Mouse (Mus musculus): ENCODE data around the gene Arhgef12.
A peak's percentile ranks its signal among the peaks of the same experiment; 100 is the strongest.

Gene Arhgef12

GRCm38 (mm10) chr9:43003017-43003416 lies 104.0 kb downstream of the Arhgef12 start:
- DNase-seq (ENCODE audit: low read depth, low spot score), result no peak

- DNase-seq (ENCODE audit: low read depth, low spot score), result no peak
Observed at GRCm38 (mm10) chr9:43000595-43001250, 106.3 kb downstream of the Arhgef12 start.

GRCm38 (mm10) chr9:43000070-43000469 lies 107.0 kb downstream of the Arhgef12 start:
- peak; percentile 61 for DNase-seq (ENCODE audit: low read depth, low spot score)

DNA sequence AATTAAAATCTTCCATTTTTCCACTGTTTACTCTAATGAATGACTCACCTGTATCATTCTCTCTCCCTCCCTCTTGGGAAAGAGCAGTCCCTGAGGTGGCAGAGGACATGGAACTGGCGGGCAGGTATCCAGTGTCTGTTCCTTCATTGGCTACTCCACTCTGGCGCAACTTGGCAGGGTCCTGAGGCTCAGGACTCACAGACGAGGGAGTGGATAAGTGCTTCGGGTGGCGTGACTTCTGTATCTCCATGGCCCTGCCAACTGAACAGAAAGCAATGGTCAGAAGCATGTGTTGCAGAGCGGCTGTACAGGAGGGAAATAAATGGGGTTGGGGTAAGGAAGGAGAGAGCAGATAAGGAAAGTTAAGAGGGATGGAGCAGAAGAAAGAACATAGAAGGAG lies 109.5 kb downstream of the Arhgef12 start:
- no peak for DNase-seq (ENCODE audit: low read depth, low spot score)

DNA sequence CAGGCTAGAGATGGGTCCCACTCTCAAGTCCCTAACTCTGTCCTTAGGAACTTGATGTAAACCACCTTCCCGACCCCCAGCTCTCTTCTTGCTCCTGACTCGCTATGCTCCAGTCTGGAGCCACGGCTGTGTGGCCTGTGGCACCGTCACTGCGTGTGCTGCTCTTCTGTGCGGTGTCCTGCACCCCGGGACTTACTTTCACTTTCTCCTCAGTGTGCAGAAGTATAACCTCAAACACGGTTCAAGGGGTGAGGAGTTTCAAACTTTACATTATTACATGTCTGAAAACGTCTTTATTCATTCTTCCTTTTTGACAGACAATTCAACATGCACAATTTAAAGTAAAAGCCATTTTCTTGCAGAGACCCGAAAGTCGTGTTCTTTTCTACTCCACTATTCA lies 111.7 kb downstream of the Arhgef12 start:
- no peak for DNase-seq (ENCODE audit: low read depth, low spot score)

DNA sequence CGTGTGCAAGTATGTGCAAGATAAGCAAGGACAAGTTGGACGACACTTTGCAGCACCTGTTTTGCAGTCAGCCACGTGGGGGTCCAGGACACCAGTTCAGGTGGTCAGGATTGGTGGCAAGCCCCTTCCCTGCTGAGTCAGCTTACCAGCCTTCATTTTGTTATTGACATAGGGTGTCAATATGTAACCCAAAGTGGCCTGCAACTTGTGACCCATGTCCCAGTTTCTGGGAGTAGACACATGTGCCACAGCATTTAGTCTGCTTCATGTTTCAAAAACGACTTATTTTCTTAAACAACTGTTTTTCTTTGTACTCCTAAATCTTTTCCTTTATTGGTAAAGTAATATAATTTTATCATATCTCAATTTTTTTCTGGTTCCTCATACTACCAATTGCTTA lies 112.3 kb downstream of the Arhgef12 start:
- no peak for DNase-seq (ENCODE audit: low read depth, low spot score)

DNA sequence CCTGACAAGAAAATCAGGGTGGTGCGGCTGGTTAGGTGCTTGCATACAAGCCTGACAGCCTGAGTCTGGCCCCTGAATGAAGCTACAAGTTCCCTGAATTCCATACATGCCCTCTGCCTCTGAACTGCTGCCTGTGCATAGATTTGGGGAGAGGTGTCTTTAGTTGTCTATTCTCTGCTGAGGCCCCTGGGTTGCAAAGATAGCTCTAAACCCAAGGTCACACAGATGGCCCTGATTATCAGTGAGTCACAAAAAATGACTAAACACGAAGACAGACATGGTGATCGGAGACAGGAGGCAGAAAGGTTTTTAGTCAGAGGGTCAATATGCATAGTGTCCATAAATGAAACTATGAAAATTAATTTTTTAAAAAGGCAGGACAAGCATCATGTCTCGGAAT lies 113.4 kb downstream of the Arhgef12 start:
- DNase-seq (ENCODE audit: low read depth, low spot score), result no peak

GRCm38 (mm10) chr9:42987988-42988387 lies 119.1 kb downstream of the Arhgef12 start:
- DNase-seq (ENCODE audit: low read depth, low spot score), result peak; percentile 62

DNA sequence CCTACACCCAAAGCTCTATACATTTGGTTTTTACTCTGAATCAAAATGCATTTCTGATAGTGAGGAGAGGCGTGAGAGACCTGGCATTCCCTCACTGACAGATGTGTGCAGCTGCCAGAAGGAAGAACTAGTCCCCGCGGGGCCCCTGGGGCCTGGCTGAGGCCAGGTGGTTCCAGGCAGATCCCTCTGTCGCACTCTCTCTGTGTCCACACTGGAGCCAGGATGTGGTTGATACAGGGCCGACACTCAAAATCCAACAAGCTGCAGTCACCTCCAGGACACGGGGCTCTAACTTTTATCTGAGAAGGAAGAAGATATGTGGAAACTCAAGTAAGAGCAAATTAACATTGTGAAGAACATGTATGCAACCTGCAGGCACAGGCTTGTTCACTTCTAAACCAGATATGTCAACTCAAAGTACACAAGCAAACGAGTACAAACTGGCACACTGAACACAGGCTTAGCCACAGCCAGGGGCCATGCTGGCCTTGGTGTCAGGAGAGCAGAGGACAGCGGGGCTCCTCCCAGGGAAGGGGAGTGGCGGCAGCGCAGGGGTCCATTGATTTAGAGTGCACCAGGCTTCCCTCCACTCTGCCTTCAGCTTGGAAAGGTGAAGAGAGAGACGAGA lies 138.0 kb downstream of the Arhgef12 start:
- DNase-seq (ENCODE audit: low read depth, low spot score), result no peak

GRCm38 (mm10) chr9:42967731-42968130 lies 139.3 kb downstream of the Arhgef12 start:
- no peak for DNase-seq (ENCODE audit: low read depth, low spot score)

- peak; percentile 41 for DNase-seq (ENCODE audit: low read depth, low spot score)
Observed at GRCm38 (mm10) chr9:42964809-42965208, 142.2 kb downstream of the Arhgef12 start.

- peak; percentile 51 for DNase-seq (ENCODE audit: low read depth, low spot score)
Observed at GRCm38 (mm10) chr9:42964366-42964765, 142.7 kb downstream of the Arhgef12 start.

DNA sequence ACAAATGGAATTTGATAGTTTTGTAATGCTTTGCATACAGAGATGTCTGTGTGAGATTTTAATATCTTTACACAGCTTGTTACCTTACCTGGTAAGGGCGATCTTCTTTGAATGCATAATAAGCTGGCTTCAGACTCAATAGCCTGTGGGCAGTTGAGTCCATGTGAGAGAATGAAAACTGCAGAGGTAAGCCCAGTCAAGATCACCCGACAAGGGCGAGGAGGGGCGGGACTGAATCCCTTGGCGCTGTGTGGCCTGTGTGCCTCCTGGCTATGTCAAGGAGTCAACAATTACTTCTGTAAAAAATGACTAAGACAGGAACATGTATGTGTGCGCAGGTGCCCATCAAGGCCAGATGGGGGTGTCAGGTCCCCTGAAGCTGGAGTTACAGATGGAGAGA lies 144.5 kb downstream of the Arhgef12 start:
- no peak for DNase-seq (ENCODE audit: low read depth, low spot score)

DNA sequence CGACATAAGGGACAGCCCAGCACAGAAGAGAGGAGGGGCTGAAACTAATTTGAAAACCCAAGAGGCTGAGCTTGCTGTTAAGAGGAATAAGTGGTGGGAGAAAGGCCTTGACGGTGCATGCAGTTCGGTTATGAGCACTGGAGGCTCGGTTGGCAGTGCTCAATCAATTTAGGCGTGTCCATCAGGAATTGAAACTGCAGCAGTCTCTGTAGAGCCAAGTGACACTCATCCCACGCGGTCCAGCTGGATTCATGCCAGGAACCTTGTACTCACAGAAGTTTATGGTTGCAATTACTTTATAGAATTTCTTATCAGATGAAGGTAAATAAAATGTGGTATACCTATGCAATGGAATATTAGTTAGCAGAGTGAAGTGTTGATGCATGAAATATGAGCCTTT lies 148.6 kb downstream of the Arhgef12 start:
- DNase-seq (ENCODE audit: low read depth, low spot score), result no peak

DNA sequence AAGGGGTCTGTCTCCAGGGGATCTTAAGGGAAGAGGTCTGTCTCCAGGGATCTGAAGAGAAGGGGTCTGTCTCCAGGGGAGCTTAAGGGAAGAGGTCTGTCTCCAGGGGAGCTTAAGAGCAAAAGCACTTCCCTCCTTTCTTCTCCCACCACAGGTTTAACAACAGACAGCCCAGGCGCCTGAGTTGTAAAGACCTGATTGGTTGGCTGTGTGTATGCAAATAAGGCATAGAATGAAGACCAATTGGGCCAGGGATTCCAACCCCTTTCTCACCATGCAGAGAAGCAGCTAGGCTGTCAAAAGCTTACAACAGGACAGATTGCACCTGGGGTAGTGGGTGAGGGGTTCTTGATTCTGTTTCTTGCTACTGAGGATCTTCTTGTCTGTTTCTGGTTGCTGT lies 158.7 kb downstream of the Arhgef12 start:
- DNase-seq (ENCODE audit: low read depth, low spot score), result no peak

- DNase-seq (ENCODE audit: low read depth, low spot score), result no peak
Observed at GRCm38 (mm10) chr9:42945174-42945573, 161.9 kb downstream of the Arhgef12 start.

DNA sequence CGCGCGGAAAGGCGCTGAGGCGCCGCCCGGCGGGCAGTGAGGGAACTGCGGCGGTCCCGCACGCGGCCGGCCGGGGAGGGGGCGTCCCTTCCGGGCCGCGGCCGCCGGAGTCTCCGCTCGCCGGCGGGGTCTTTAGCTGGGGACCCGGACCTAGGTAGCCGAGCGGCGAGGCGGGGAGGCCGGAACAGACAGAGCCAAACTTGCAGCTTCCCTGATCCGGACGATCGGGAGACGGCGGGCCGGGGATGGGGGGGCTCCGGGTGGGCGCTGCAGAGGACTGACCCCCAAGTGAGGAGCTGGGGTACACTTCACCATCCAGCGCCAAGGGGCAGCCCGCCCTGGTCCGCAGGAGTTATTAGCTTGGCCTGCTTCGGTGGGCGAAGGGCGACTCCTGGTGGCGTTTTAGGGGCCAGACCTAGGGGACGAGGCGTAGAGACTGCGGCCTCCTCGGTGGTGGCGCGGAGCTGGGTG lies 162.5 kb downstream of the Arhgef12 start:
- peak; percentile 46 for DNase-seq (ENCODE audit: low read depth, low spot score)

- no peak for DNase-seq (ENCODE audit: low read depth, low spot score)
Observed at GRCm38 (mm10) chr9:42943781-42944535, 163.1 kb downstream of the Arhgef12 start, which contains the start of gene Grik4. TSS of gene Grik4 (minus strand) at chr9:42944493.

GRCm38 (mm10) chr9:42943057-42943529 lies 163.9 kb downstream of the Arhgef12 start:
- no peak for DNase-seq (ENCODE audit: low read depth, low spot score)

GRCm38 (mm10) chr9:42942148-42942547 lies 164.9 kb downstream of the Arhgef12 start:
- DNase-seq (ENCODE audit: low read depth, low spot score), result no peak

- no peak for DNase-seq (ENCODE audit: low read depth, low spot score)
Observed at GRCm38 (mm10) chr9:42932146-42932545, 174.9 kb downstream of the Arhgef12 start.

- no peak for DNase-seq (ENCODE audit: low read depth, low spot score)
Observed at GRCm38 (mm10) chr9:42927498-42927897, 179.5 kb downstream of the Arhgef12 start.
